Mouse (Mus musculus) intestine, embryonic 15.5 days (tissue): ENCODE results near the gene Nubp2. TPM values are rescaled to one million over a fixed set of nuclear protein-coding genes. Genes with fewer than 3 reads are reported as not detected.

Source experiments
- ATAC-seq: fragments of 200-750 bp; cut with Nextera tagmentation; 2 replicates; pipeline ENCODE4 v1.8.0; 2017; ENCODE audit warnings: moderate TSS enrichment, moderate library complexity
- H3K27ac ChIP-seq: fragments of 300-500 bp; sonication (generic); 2 replicates; pipeline ENCODE4 v1.5.1; 2015; ENCODE audit warnings: mild to moderate bottlenecking, inconsistent platforms
- H3K27me3 ChIP-seq: fragments of 300-500 bp; sonication (generic); replicated peaks from 2 replicates; pipeline ENCODE4 v1.6.1; 2015; ENCODE audit warnings: inconsistent platforms
- H3K36me3 ChIP-seq: fragments of 300-500 bp; sonication (generic); 2 replicates; pipeline ENCODE4 v1.6.1; 2015; ENCODE audit warnings: inconsistent platforms
- H3K4me1 ChIP-seq: fragments of 300-500 bp; sonication (generic); replicated peaks from 2 replicates; pipeline ENCODE4 v1.6.1; 2015; ENCODE audit warnings: inconsistent platforms
- H3K4me2 ChIP-seq: fragments of 300-500 bp; sonication (generic); replicated peaks from 2 replicates; pipeline ENCODE4 v1.6.1; 2015; ENCODE audit warnings: mild to moderate bottlenecking, inconsistent platforms
- H3K4me3 ChIP-seq: fragments of 300-500 bp; sonication (generic); replicated peaks from 2 replicates; pipeline ENCODE4 v1.5.1; 2015; ENCODE audit warnings: inconsistent platforms
- H3K9ac ChIP-seq: fragments of 300-500 bp; sonication (generic); 2 replicates; pipeline ENCODE4 v1.6.1; 2015; ENCODE audit warnings: inconsistent platforms
- H3K9me3 ChIP-seq: fragments of 300-500 bp; sonication (generic); 2 replicates; pipeline ENCODE4 v1.6.1; 2016; ENCODE audit warnings: inconsistent platforms
- WGBS: fragments of 180-500 bp; shearing (Covaris S2); methylation state at CpG from one replicate; pipeline ENCODE4 v1.1.7; 2015; 5-methylcytosine and 5-hydroxymethylcytosine counted together
- polyA plus RNA-seq: library from polyadenylated mRNA; unstranded; fragments of >200 nt; fragmentation: Nextera tagmentation; extraction: Ambion mirVana; gene quantifications from 2 replicates; pipeline ENCODE4 v1.2.1, GENCODE M21; 2015

The Nubp2 gene
- polyA plus RNA-seq, 1 experiment from 2014 or later, result 51.5 TPM

- 92% methylated on average over 6 of the region's 6 CpGs for WGBS
- Histone ChIP-seq H3K9ac (no peak overlapping the region), H3K4me2 (no peak overlapping the region), H3K4me3 (no peak overlapping the region), H3K9me3 (no peaks in the 10 kb centered on the region), H3K27me3 (no peaks in the 10 kb centered on the region), H3K27ac (no peak overlapping the region), H3K4me1 (peaks cover 20% of the 10 kb centered on the region), H3K36me3 (peaks cover 66% of the 10 kb centered on the region)
- ATAC-seq, result no peak
Measured at GRCm38 (mm10) chr17:24900014-24900413, 13.9 kb upstream of the Nubp2 start.

GRCm38 (mm10) chr17:24899153-24899552 is 13.0 kb upstream of the Nubp2 start:
- no peak overlapping the region for H3K4me2 ChIP-seq
- H3K36me3 ChIP-seq, result peaks cover 59% of the 10 kb centered on the region
- H3K27me3 ChIP-seq, result no peaks in the 10 kb centered on the region
- H3K4me3 ChIP-seq, result no peak overlapping the region
- 85% methylated on average over 5 of the region's 5 CpGs for WGBS
- no peak for ATAC-seq
- H3K4me1 ChIP-seq, result peaks cover 23% of the 10 kb centered on the region
- H3K27ac ChIP-seq, result no peak overlapping the region
- no peaks in the 10 kb centered on the region for H3K9me3 ChIP-seq
- no peak overlapping the region for H3K9ac ChIP-seq

- Histone ChIP-seq H3K4me1 (peaks cover 29% of the 10 kb centered on the region), H3K27ac (no peak overlapping the region), H3K4me2 (peak overlapping the region; percentile 92), H3K9ac (0 out of 2 replicates have a peak overlapping the region, but pooled peaks have one; percentile 83), H3K36me3 (peaks cover 54% of the 10 kb centered on the region), H3K4me3 (no peak overlapping the region), H3K27me3 (no peaks in the 10 kb centered on the region), H3K9me3 (no peaks in the 10 kb centered on the region)
- ATAC-seq, result no peak
- WGBS, result 65% methylated on average over 4 of the region's 4 CpGs
Measured at GRCm38 (mm10) chr17:24898041-24898854, 12.1 kb upstream of the Nubp2 start.

- Histone ChIP-seq H3K9ac (0 out of 2 replicates have a peak overlapping the region, but pooled peaks have one; percentile 83), H3K9me3 (no peaks in the 10 kb centered on the region), H3K4me1 (peaks cover 29% of the 10 kb centered on the region), H3K36me3 (peaks cover 54% of the 10 kb centered on the region), H3K4me3 (peak overlapping the region; percentile 91), H3K4me2 (peak overlapping the region; percentile 92), H3K27ac (no peak overlapping the region), H3K27me3 (no peaks in the 10 kb centered on the region)
- no peak for ATAC-seq
- WGBS, result 81% methylated on average over 4 of the region's 4 CpGs
Measured at GRCm38 (mm10) chr17:24897600-24897999, 11.5 kb upstream of the Nubp2 start.

GRCm38 (mm10) chr17:24896993-24897269 is 10.8 kb upstream of the Nubp2 start:
- Histone ChIP-seq H3K4me2 (peak overlapping the region; percentile 92), H3K9ac (peak overlapping the region; percentile 83), H3K27ac (peak overlapping the region; percentile 87; the same call in 1 of the 2 replicates), H3K4me3 (peak overlapping the region; percentile 91), H3K27me3 (no peaks in the 10 kb centered on the region), H3K4me1 (peaks cover 29% of the 10 kb centered on the region), H3K9me3 (no peaks in the 10 kb centered on the region), H3K36me3 (peaks cover 55% of the 10 kb centered on the region)
- 28% methylated on average over 11 of the region's 11 CpGs for WGBS
- ATAC-seq, result no peak

- H3K27ac ChIP-seq, result peak within 1 kb of the TSS; percentile 87
- peak within 1 kb of the TSS; percentile 91 for H3K4me3 ChIP-seq
- peaks cover 50% of the 10 kb centered on the region for H3K36me3 ChIP-seq
- no peaks in the 10 kb centered on the region for H3K27me3 ChIP-seq
- peak; percentile 85 for ATAC-seq
- no peaks in the 10 kb centered on the region for H3K9me3 ChIP-seq
- H3K4me2 ChIP-seq, result peak within 1 kb of the TSS; percentile 92
- WGBS, result 1% methylated on average over 50 of the region's 50 CpGs
- H3K9ac ChIP-seq, result peak within 1 kb of the TSS; percentile 83
- H3K4me1 ChIP-seq, result peaks cover 29% of the 10 kb centered on the region
Measured at GRCm38 (mm10) chr17:24896241-24896992, 10.3 kb upstream of the Nubp2 start, which contains the start of gene Nme3. TSS of gene Nme3 (plus strand) at chr17:24896500.

- Histone ChIP-seq H3K36me3 (peaks cover 50% of the 10 kb centered on the region), H3K4me2 (peak overlapping the region; percentile 92), H3K27ac (peak overlapping the region; percentile 87), H3K4me3 (peak overlapping the region; percentile 91), H3K4me1 (peaks cover 29% of the 10 kb centered on the region), H3K9ac (peak overlapping the region; percentile 83), H3K27me3 (no peaks in the 10 kb centered on the region), H3K9me3 (no peaks in the 10 kb centered on the region)
- ATAC-seq, result peak; percentile 11; the same call in 1 of the 2 replicates
- WGBS, result 10% methylated on average over 23 of the region's 23 CpGs
Measured at GRCm38 (mm10) chr17:24895571-24896240, 9.6 kb upstream of the Nubp2 start.

- H3K27ac ChIP-seq, result peak within 1 kb of the TSS; percentile 87
- peak within 1 kb of the TSS; percentile 91 for H3K4me3 ChIP-seq
- WGBS, result under 1% methylated on average over 62 of the region's 62 CpGs
- H3K9ac ChIP-seq, result peak within 1 kb of the TSS; percentile 83
- peak within 1 kb of the TSS; percentile 92 for H3K4me2 ChIP-seq
- peak; percentile 76 for ATAC-seq
- H3K4me1 ChIP-seq, result peaks cover 29% of the 10 kb centered on the region
- no peaks in the 10 kb centered on the region for H3K9me3 ChIP-seq
- H3K36me3 ChIP-seq, result peaks cover 49% of the 10 kb centered on the region
- no peaks in the 10 kb centered on the region for H3K27me3 ChIP-seq
Measured at GRCm38 (mm10) chr17:24894995-24895547, 8.9 kb upstream of the Nubp2 start, which contains the start of the genes Eme2 and Mrps34. TSS of gene Eme2 (minus strand) at chr17:24895087. TSS of gene Mrps34 (plus strand) at chr17:24895116.

GRCm38 (mm10) chr17:24894061-24894994 is 8.2 kb upstream of the Nubp2 start:
- Histone ChIP-seq H3K36me3 (peaks cover 42% of the 10 kb centered on the region), H3K4me3 (peak overlapping the region; percentile 91), H3K4me2 (peak overlapping the region; percentile 92), H3K9ac (peak overlapping the region; percentile 83), H3K4me1 (peaks cover 29% of the 10 kb centered on the region), H3K9me3 (no peaks in the 10 kb centered on the region), H3K27ac (peak overlapping the region; percentile 87), H3K27me3 (no peaks in the 10 kb centered on the region)
- peak; percentile 23 for ATAC-seq
- WGBS, result 10% methylated on average over 31 of the region's 31 CpGs

GRCm38 (mm10) chr17:24893276-24893675 is 7.1 kb upstream of the Nubp2 start:
- Histone ChIP-seq H3K4me2 (peak overlapping the region; percentile 92; the same call in 1 of the 2 replicates), H3K4me3 (no peak overlapping the region), H3K36me3 (peaks cover 32% of the 10 kb centered on the region), H3K27ac (no peak overlapping the region), H3K27me3 (no peaks in the 10 kb centered on the region), H3K9me3 (no peaks in the 10 kb centered on the region), H3K4me1 (peaks cover 29% of the 10 kb centered on the region), H3K9ac (no peak overlapping the region)
- no peak for ATAC-seq
- 90% methylated on average over 2 of the region's 2 CpGs for WGBS

GRCm38 (mm10) chr17:24892785-24893184 is 6.6 kb upstream of the Nubp2 start:
- Histone ChIP-seq H3K4me2 (no peak overlapping the region), H3K27me3 (no peaks in the 10 kb centered on the region), H3K9me3 (no peaks in the 10 kb centered on the region), H3K4me3 (no peak overlapping the region), H3K27ac (no peak overlapping the region), H3K36me3 (peaks cover 32% of the 10 kb centered on the region), H3K4me1 (peaks cover 30% of the 10 kb centered on the region), H3K9ac (no peak overlapping the region)
- ATAC-seq, result no peak
- 92% methylated on average over 12 of the region's 12 CpGs for WGBS
